Mouse (Mus musculus) limb, embryonic 10.5 days (tissue): Measurements from ENCODE around the gene Gm17361. TPM values are rescaled to one million over a fixed set of nuclear protein-coding genes. Genes with fewer than 3 reads are reported as not detected.
"Not testable (repeated sequence)": the region's sequence is repeated elsewhere in the genome, so short reads cannot be mapped to it uniquely, and the experiment has no call there.

Experiments used
- DNase-seq: peaks from one replicate; pipeline ENCODE4 v3.0.0-alpha.2; 2017; ENCODE audit warnings: low spot score
- H3K27ac ChIP-seq: fragments of 300-500 bp; sonication (generic); 2 replicates; pipeline ENCODE4 v1.5.1; 2016; ENCODE audit warnings: mild to moderate bottlenecking
- H3K27me3 ChIP-seq: fragments of 300-500 bp; sonication (generic); 2 replicates; pipeline ENCODE4 v1.6.1; 2016; ENCODE audit warnings: low read depth, mild to moderate bottlenecking; ENCODE audit not compliant: poor library complexity, severe bottlenecking
- H3K36me3 ChIP-seq: fragments of 300-500 bp; sonication (generic); 2 replicates; pipeline ENCODE4 v1.6.1; 2016; ENCODE audit warnings: mild to moderate bottlenecking, moderate library complexity
- H3K4me1 ChIP-seq: fragments of 300-500 bp; sonication (generic); 2 replicates; pipeline ENCODE4 v1.6.1; 2016
- H3K4me3 ChIP-seq: fragments of 300-500 bp; sonication (generic); 2 replicates; pipeline ENCODE4 v1.5.1; 2016; ENCODE audit warnings: mild to moderate bottlenecking, moderate library complexity
- H3K9me3 ChIP-seq: fragments of 300-500 bp; sonication (generic); replicated peaks from 2 replicates; pipeline ENCODE4 v1.6.1; 2016; ENCODE audit warnings: mild to moderate bottlenecking
- WGBS: fragments of 180-500 bp; shearing (Covaris S2); methylation state at CpG from one replicate; pipeline ENCODE4 v1.1.7; 2016; 5-methylcytosine and 5-hydroxymethylcytosine counted together
- polyA plus RNA-seq: library from polyadenylated mRNA; unstranded; fragments of >200 nt; fragmentation: Nextera tagmentation; extraction: Ambion mirVana; gene quantifications from 2 replicates; pipeline ENCODE4 v1.2.1, GENCODE M21; 2016

Gm17361 gene
- polyA plus RNA-seq, result not detected in 2 replicates

- no CpG with 5 or more reads among the region's 4 CpGs for WGBS
- H3K36me3 ChIP-seq, H3K27ac ChIP-seq, H3K4me3 ChIP-seq, H3K4me1 ChIP-seq, DNase-seq, H3K9me3 ChIP-seq, H3K27me3 ChIP-seq: not testable (repeated sequence)
These were observed at the start of gene Gm17361 for GRCm38 (mm10) chrX:125003863-125004262. Gene Gm17361, plus strand, starts transcription at chrX:125004163.
